Mouse (Mus musculus) forebrain, embryonic 12.5 days (tissue): Measurements from ENCODE around the gene Il4ra. TPM values are rescaled to one million over a fixed set of nuclear protein-coding genes. Genes with fewer than 3 reads are reported as not detected.

Source experiments
- ATAC-seq: fragments of 200-750 bp; cut with Nextera tagmentation; 2 replicates; pipeline ENCODE4 v1.8.0; 2017; ENCODE audit warnings: moderate TSS enrichment; ENCODE audit not compliant: low FRiP score
- H3K27ac ChIP-seq: fragments of 300-500 bp; sonication (generic); 2 replicates; pipeline ENCODE4 v1.5.1; 2016; ENCODE audit warnings: mild to moderate bottlenecking
- H3K27me3 ChIP-seq: fragments of 300-500 bp; sonication (generic); 2 replicates; pipeline ENCODE4 v1.6.1; 2016; ENCODE audit warnings: mild to moderate bottlenecking
- H3K36me3 ChIP-seq: fragments of 300-500 bp; sonication (generic); replicated peaks from 2 replicates; pipeline ENCODE4 v1.6.1; 2016; ENCODE audit warnings: mild to moderate bottlenecking
- H3K4me1 ChIP-seq: fragments of 300-500 bp; sonication (generic); 2 replicates; pipeline ENCODE4 v1.6.1; 2016
- H3K4me2 ChIP-seq: fragments of 300-500 bp; sonication (generic); 2 replicates; pipeline ENCODE4 v1.6.1; 2016; ENCODE audit warnings: mild to moderate bottlenecking, moderate library complexity
- H3K4me3 ChIP-seq: fragments of 300-500 bp; sonication (generic); replicated peaks from 2 replicates; pipeline ENCODE4 v1.5.1; 2016; ENCODE audit warnings: mild to moderate bottlenecking
- H3K9ac ChIP-seq: fragments of 300-500 bp; sonication (generic); 2 replicates; pipeline ENCODE4 v1.6.1; 2016; ENCODE audit warnings: mild to moderate bottlenecking
- H3K9me3 ChIP-seq: fragments of 300-500 bp; sonication (generic); 2 replicates; pipeline ENCODE4 v1.6.1; 2016
- WGBS: fragments of 180-500 bp; shearing (Covaris S2); methylation state at CpG from one replicate; pipeline ENCODE4 v1.1.7; 2016; 5-methylcytosine and 5-hydroxymethylcytosine counted together
- polyA plus RNA-seq: library from polyadenylated mRNA; unstranded; fragments of >200 nt; fragmentation: Nextera tagmentation; extraction: Ambion mirVana; gene quantifications from 2 replicates; pipeline ENCODE4 v1.2.1, GENCODE M21; 2016

Il4ra gene
- polyA plus RNA-seq, 1 experiment from 2014 or later: 3.5 TPM

- Histone ChIP-seq H3K9ac (no peak overlapping the region), H3K36me3 (no peaks in the 10 kb centered on the region), H3K27me3 (no peaks in the 10 kb centered on the region), H3K27ac (no peak overlapping the region), H3K4me2 (no peak overlapping the region), H3K4me1 (no peaks in the 10 kb centered on the region), H3K4me3 (no peak overlapping the region), H3K9me3 (no peaks in the 10 kb centered on the region)
- 63% methylated on average over 6 of the region's 6 CpGs for WGBS
- no peak for ATAC-seq
Measured at GRCm38 (mm10) chr7:125607384-125608182, 55.7 kb downstream of the Il4ra start.

- Histone ChIP-seq H3K9ac (no peak overlapping the region), H3K36me3 (no peaks in the 10 kb centered on the region), H3K4me1 (no peaks in the 10 kb centered on the region), H3K27ac (no peak overlapping the region), H3K4me2 (no peak overlapping the region), H3K9me3 (no peaks in the 10 kb centered on the region), H3K27me3 (no peaks in the 10 kb centered on the region), H3K4me3 (no peak overlapping the region)
- WGBS: 89% methylated on average over 4 of the region's 4 CpGs
- no peak for ATAC-seq
Measured at GRCm38 (mm10) chr7:125608183-125608688, 56.3 kb downstream of the Il4ra start.

- no peaks in the 10 kb centered on the region for H3K27me3 ChIP-seq
- no peak for ATAC-seq
- no peaks in the 10 kb centered on the region for H3K36me3 ChIP-seq
- no peaks in the 10 kb centered on the region for H3K4me1 ChIP-seq
- H3K4me2 ChIP-seq: no peak overlapping the region
- WGBS: 81% methylated on average over 5 of the region's 5 CpGs
- no peak overlapping the region for H3K9ac ChIP-seq
- no peak overlapping the region for H3K27ac ChIP-seq
- no peaks in the 10 kb centered on the region for H3K9me3 ChIP-seq
- H3K4me3 ChIP-seq: no peak overlapping the region
Measured at GRCm38 (mm10) chr7:125613579-125613978, 61.7 kb downstream of the Il4ra start.

DNA sequence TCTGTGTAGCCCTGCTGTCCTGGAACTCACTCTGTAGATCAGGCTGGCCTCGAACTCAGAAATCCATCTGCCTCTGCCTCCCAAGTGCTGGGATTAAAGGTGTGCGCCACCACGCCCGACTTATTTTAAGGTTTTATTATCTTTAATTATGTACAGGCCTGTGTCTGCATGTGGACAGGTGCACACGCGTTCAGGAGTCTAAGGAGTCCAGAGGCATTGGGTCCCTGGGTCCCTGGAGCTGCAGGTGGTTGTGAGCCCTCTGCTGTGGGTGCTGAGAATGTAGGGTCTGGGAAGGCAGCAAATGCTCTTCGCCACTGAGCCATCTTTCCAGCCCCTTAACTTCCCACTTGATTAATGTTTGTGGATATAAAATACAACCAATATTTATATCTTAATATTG is 63.5 kb downstream of the Il4ra start:
- no peaks in the 10 kb centered on the region for H3K27me3 ChIP-seq
- H3K4me1 ChIP-seq: no peaks in the 10 kb centered on the region
- H3K9ac ChIP-seq: no peak overlapping the region
- no peak overlapping the region for H3K4me3 ChIP-seq
- H3K9me3 ChIP-seq: no peaks in the 10 kb centered on the region
- 93% methylated on average over 7 of the region's 7 CpGs for WGBS
- no peaks in the 10 kb centered on the region for H3K36me3 ChIP-seq
- H3K27ac ChIP-seq: no peak overlapping the region
- ATAC-seq: no peak
- no peak overlapping the region for H3K4me2 ChIP-seq

- Histone ChIP-seq H3K36me3 (no peaks in the 10 kb centered on the region), H3K9me3 (no peaks in the 10 kb centered on the region), H3K27me3 (no peaks in the 10 kb centered on the region), H3K4me3 (no peak overlapping the region), H3K4me1 (no peaks in the 10 kb centered on the region), H3K27ac (no peak overlapping the region), H3K4me2 (no peak overlapping the region), H3K9ac (no peak overlapping the region)
- no peak for ATAC-seq
- 88% methylated on average over 7 of the region's 7 CpGs for WGBS
Measured at GRCm38 (mm10) chr7:125618016-125618415, 66.1 kb downstream of the Il4ra start.

GRCm38 (mm10) chr7:125620077-125620476 is 68.2 kb downstream of the Il4ra start:
- H3K9me3 ChIP-seq: no peaks in the 10 kb centered on the region
- WGBS: 87% methylated on average over 4 of the region's 4 CpGs
- H3K27ac ChIP-seq: no peak overlapping the region
- no peaks in the 10 kb centered on the region for H3K4me1 ChIP-seq
- ATAC-seq: no peak
- H3K36me3 ChIP-seq: no peaks in the 10 kb centered on the region
- H3K4me3 ChIP-seq: no peak overlapping the region
- no peaks in the 10 kb centered on the region for H3K27me3 ChIP-seq
- H3K4me2 ChIP-seq: no peak overlapping the region
- no peak overlapping the region for H3K9ac ChIP-seq

DNA sequence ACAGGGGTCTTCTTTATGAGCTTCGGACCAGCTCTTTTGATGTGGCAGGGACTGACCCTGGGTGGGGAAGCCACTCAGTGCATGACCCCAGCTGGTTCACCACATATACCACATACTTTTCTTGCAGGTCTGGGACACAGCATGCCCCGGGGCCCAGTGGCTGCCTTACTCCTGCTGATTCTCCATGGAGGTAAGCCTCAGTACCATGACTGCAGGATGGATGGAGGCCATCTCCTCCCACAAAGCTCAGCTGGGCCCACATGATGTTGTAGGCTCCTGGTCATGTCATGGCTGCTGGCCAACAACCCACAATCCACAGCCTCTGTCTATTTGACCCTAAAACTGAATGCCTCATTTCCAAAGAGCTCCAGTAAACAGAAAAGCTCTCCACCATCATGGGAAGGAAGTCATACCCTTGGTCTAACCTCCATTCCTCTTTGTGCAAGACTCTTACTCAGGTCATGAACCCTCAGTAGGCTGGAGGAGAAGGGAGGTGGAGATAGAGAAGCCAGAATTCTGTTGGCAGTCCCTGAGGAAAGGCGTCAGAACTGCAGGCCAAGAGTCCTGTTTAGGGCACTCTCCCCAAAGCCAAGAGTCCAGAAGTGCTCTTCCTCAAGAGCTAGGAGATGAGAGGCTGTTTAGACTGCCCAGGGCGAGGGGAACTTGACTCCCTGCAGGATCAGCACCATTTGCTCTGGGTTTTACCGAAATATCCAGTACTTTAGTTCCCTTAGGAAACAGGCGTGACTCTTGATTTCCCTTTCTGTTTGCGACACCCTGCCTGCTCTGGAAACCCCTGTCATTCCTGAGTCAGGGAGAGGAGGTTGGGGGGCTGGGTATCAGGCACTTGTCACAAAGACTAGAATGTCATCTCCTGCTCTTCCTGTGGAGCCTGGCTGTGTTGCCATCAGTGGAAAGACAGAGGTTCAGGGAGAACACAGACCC is 71.1 kb downstream of the Il4ra start:
- WGBS: 81% methylated on average over 7 of the region's 7 CpGs
- Histone ChIP-seq H3K27ac (no peak overlapping the region), H3K9me3 (no peaks in the 10 kb centered on the region), H3K9ac (no peak overlapping the region), H3K4me3 (no peak overlapping the region), H3K4me2 (no peak overlapping the region), H3K27me3 (no peaks in the 10 kb centered on the region), H3K36me3 (no peaks in the 10 kb centered on the region), H3K4me1 (no peaks in the 10 kb centered on the region)
- ATAC-seq: no peak

DNA sequence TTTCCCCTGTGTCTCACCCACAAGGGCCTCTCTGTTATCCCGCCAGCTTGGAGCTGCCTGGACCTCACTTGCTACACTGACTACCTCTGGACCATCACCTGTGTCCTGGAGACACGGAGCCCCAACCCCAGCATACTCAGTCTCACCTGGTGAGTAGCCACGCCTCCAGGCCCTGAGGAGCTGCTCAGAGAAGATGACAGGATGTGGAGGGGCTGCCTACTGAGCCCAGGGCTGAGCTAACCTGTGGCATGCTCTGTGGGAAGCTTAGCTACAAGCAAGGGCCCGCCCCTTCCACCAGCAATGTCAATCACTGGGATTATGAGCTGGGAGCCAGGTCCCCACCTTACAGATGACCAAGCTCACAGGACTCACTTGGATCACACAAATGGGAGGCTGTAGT is 73.3 kb downstream of the Il4ra start:
- no peaks in the 10 kb centered on the region for H3K36me3 ChIP-seq
- no peaks in the 10 kb centered on the region for H3K27me3 ChIP-seq
- no peak overlapping the region for H3K9ac ChIP-seq

DNA sequence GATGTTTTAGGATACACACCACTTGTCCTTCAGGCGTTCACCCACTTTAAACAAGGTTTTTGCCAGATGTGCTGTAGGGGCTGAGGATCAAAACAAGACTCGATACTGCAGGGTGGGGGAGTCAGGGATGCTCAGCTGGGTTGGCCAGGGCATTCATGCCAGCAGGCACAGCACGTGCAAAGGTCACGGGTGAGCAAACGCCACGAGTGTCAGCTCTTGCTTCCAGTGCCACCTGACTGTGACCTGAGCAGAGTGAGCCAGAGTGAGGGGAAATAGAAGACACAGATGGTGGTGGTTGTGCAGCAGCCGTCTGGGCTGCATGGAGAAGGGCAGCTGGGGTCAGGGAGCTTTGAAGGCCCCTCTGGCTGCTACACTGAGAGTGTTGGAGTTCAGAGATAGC is 73.9 kb downstream of the Il4ra start:
- Histone ChIP-seq H3K36me3 (no peaks in the 10 kb centered on the region), H3K4me2 (no peak overlapping the region), H3K9ac (no peak overlapping the region), H3K4me1 (no peaks in the 10 kb centered on the region), H3K27me3 (no peaks in the 10 kb centered on the region), H3K9me3 (peaks cover 4% of the 10 kb centered on the region; the same call in 1 of the 2 replicates), H3K4me3 (no peak overlapping the region), H3K27ac (no peak overlapping the region)
- no peak for ATAC-seq
- 71% methylated on average over 7 of the region's 7 CpGs for WGBS

More for the DNA sequence above, 73.3 kb downstream of the Il4ra start:
- Histone ChIP-seq H3K4me2 (no peak overlapping the region), H3K9me3 (peaks cover 4% of the 10 kb centered on the region; the same call in 1 of the 2 replicates), H3K4me3 (no peak overlapping the region), H3K4me1 (no peaks in the 10 kb centered on the region), H3K27ac (no peak overlapping the region)
- ATAC-seq: no peak
- 70% methylated on average over 4 of the region's 4 CpGs for WGBS

Other genes with a start within 250 kb of the Il4ra start
- gene Kdm8, start 107.4 kb upstream of the Il4ra start, polyA plus RNA-seq: 8.4 and 10.9 TPM in 2 replicates
- 113 and 114 TPM in 2 replicates for gene Nsmce1, start 60.5 kb upstream of the Il4ra start, polyA plus RNA-seq
- 0.12 and 0.31 TPM in 2 replicates for gene Il21r, start 51.3 kb downstream of the Il4ra start, polyA plus RNA-seq
- 51.4 and 53.6 TPM in 2 replicates for gene Gtf3c1, start 155.7 kb downstream of the Il4ra start, polyA plus RNA-seq
- 9.9 and 12.2 TPM in 2 replicates for gene D430042O09Rik, start 155.8 kb downstream of the Il4ra start, polyA plus RNA-seq